Mouse (Mus musculus) kidney, postnatal 25 days (tissue): ENCODE data around the gene Rorc.

Source experiments
- DNase-seq, 2 experiments: peaks; one replicate each; pipeline ENCODE4 v3.0.0; 2021; ENCODE audit warnings: mixed read lengths in 2 of 2

The Rorc gene

GRCm38 (mm10) chr3:94377028-94377923 is 4.7 kb downstream of the Rorc start:
- no peak for DNase-seq

GRCm38 (mm10) chr3:94379831-94380510 is 7.4 kb downstream of the Rorc start:
- no peak for DNase-seq

DNA sequence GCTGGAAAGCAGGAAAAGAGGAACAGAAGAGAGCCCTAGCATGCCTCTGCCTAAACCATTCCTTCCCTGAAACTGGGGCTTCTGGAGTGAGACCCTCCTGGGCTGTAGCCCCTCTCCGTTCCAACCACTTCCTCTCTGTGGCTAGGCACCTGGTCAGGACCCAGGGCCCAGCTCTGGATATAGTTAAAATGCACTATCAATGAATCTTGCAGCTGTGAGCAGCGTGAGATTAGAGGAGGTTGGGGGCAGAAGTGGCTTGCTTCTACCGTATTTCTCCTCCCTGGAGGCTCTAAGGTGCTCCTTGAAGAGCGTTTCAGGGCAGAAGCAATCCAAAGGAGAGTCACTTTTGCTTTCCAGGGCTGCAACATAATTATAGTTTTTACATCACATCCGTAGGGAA is 9.7 kb downstream of the Rorc start:
- DNase-seq, result no peak

GRCm38 (mm10) chr3:94383476-94383875 is 10.9 kb downstream of the Rorc start:
- DNase-seq, result peak; percentile 20 to 55

GRCm38 (mm10) chr3:94386671-94387070 is 14.1 kb downstream of the Rorc start:
- no peak for DNase-seq

GRCm38 (mm10) chr3:94387391-94387790 is 14.8 kb downstream of the Rorc start:
- DNase-seq, result no peak

GRCm38 (mm10) chr3:94388047-94388446 is 15.5 kb downstream of the Rorc start:
- no peak for DNase-seq

DNA sequence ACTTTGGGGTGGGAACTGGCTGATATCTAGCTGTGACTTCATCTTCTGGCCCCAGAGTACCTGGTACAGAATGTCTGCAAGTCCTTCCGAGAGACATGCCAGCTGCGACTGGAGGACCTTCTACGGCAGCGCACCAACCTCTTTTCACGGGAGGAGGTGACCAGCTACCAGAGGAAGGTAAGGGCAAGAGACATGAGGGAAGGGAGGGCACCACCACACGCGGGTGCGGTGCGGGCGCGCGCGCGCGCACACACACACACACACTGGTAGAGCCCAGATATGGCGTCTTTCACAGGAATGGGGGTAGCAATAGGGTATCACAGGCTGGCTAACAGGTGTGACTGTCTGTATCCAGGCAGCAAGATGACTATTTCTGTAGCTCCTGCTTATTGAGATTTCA is 16.8 kb downstream of the Rorc start:
- DNase-seq, result no peak

DNA sequence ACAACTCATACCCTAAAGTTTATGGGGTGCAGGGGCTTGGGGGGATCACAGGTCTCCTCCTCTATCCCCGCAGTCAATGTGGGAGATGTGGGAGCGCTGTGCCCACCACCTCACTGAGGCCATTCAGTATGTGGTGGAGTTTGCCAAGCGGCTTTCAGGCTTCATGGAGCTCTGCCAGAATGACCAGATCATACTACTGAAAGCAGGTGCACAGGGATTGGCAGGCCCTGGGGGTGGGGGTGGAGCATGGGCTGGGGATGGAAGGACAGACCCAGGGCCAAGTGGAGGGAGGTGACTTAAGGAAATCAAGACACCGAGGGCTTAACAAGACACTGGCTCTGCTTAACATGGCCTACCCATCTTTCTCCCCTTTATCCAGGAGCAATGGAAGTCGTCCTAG is 18.4 kb downstream of the Rorc start:
- DNase-seq, result no peak

DNA sequence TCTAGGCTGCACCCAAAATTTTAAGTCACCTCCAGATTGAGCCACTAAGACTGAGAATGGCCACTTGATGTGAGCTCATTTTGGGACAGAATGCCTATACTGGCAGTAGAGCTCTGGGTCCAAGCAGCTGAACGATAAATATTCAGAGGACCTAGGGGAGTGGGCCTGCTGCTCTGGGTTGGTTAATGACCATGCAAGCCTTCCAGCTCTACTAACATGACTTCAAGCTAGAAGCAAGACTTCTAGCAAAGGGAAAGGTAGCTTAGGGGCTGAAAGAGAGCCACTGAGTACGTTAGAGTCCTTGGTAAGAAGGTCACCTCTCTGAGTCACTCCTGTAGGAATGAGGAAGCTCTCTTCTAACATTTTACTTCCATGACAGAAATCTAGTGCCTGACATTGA is 19.5 kb downstream of the Rorc start:
- no peak for DNase-seq

DNA sequence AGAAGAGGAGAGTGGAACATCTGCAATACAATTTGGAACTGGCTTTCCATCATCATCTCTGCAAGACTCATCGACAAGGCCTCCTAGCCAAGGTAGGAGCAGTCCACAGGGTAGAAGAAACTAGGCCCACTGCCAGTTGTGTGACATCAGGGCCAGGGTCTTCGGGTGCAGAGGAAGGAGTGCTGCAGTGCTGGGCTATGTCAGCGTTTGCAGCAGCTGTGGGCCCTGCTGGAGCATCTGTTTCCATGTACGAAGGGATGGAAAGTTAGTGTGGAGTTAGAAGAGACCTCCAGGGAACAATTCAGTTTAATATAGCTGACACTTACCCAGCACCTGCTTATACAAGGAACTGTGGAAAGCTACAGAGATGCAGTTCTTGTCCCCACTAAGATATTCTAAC is 20.5 kb downstream of the Rorc start:
- no peak for DNase-seq

GRCm38 (mm10) chr3:94396336-94396735 is 23.7 kb downstream of the Rorc start:
- DNase-seq, result no peak

- DNase-seq, result no peak
These were observed 24.3 kb downstream of the Rorc start for GRCm38 (mm10) chr3:94396851-94397250.

- DNase-seq, result no peak
These were observed 25.6 kb downstream of the Rorc start, which contains the start of gene Lingo4 for GRCm38 (mm10) chr3:94398217-94398616. TSS of gene Lingo4 (plus strand) at chr3:94398517.

DNA sequence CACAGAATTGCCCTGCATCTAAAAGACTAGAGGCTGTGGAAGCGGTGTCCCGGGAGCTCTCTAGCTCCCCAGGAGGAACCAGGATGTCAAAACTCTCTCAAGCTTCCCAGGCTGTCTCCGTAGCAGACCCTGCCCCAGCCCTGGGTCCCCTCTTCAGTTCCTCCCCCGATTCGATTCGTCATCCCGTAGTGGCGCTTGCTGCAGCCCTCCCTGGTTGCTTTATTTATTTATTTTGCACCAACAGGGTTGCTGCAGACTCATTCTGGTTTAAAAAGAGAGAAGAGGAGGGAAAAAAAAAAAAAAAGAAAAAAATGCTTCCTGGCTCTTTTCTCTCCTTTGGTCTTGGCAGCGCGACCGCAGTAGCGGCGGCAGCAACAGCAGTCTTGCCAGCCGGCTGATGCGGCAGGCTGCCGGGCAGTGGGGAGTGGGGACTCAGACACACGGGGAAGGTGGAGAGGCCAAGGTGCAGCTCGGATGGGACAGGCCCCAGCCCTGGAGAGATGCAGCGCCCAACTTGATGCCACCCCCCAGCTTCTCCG is 26.4 kb downstream of the Rorc start:
- DNase-seq, result peak in 1 of 2 experiments; percentile 57

GRCm38 (mm10) chr3:94399663-94400310 is 27.2 kb downstream of the Rorc start:
- no peak for DNase-seq

DNA sequence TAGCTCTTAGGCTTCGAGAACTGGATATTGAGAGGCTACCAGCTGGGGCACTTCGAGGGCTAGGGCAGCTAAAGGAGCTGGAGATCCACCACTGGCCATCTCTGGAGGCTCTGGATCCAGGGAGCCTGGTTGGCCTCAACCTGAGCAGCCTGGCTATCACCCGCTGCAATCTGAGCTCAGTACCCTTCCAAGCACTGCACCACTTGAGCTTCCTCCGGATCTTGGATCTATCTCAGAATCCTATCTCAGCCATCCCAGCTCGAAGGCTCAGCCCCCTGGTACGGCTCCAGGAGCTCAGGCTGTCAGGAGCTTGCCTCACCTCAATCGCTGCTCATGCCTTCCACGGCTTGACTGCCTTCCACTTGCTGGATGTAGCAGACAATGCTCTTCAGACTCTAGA is 29.9 kb downstream of the Rorc start:
- no peak for DNase-seq

DNA sequence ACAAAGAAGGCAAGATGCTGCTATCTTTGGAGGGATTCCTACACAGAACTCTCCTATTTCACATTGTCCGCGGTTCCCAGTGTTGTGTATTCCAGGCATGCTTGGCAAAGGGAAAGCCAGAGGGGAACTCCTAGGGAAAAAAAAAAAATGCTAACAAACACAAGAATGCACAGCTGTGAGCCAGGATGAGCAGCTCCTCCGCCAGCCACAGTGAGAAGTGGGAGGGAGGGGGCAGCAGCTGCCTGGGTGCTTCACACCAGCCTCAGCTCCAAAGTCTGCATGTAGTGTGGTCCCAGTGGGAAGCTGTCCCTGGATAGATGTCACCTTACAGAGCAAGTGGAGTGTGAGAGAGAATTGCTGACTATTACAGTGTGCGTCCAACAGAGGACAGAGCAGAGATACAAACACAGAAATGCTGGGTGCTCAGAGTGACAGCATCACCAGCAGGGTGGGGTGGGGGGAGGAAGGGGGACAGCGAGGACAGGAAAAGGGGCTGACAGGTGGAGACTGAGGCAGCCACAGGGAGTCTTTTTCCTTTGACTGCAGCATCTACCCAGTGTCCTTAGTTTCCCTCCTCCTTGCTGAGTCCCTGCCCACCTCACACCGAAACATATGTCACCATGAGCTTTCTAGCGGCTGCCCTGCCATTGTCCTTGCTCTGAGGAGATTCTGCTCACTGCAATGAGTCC is 31.9 kb downstream of the Rorc start:
- DNase-seq, result no peak

GRCm38 (mm10) chr3:94405561-94405960 is 33.0 kb downstream of the Rorc start:
- DNase-seq, result no peak

DNA sequence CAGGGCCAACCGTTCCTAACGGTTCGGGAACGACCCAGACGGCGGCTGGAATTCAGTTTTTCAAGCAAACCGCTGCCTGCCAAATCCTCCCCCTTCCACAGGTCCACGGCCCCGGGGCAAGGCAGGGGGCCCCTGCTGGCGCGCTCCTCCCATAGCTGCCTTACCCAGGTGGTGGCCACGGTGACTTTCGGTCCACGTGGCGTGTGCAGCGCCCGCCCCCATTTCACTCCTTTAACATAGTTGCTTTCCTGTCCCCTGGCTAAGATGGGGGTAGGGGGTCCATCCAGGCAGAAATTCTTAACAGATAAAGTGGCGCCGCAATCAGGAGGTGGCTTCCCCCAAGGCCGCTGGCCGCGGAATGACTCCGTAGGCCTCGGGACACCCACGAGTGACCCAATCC is 39.9 kb downstream of the Rorc start:
- no peak for DNase-seq

- DNase-seq, result peak; percentile 94 to 98
These were observed 40.6 kb downstream of the Rorc start, which contains the start of gene Tdrkh for GRCm38 (mm10) chr3:94413031-94413679. TSS of gene Tdrkh (plus strand) at chr3:94413273.

DNA sequence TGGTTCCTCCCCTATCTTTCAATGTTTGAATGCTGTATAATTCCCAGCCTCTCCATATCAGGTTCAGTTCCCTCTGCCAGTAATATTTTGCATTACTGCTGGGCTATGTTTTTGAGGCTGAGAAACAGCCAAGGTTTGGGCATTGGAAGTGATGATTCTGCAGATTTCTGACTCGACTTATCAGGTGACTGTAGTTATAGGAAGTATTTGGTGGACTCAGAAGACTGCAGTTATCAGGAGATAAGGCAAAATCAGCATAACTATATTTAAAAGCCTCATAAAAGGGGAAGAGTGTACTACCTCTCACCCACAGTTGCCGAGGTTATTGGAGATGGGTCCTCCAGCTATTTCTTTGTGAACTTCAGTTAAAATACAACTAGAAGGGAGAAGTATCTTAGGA is 58.4 kb downstream of the Rorc start:
- no peak for DNase-seq
